In genomic region chr10:4376931-4377330, GRCm38 (mm10) we compare ENCODE assay signal across 22 mouse cellular contexts. TPM values are rescaled to one million over a fixed set of nuclear protein-coding genes. Genes with fewer than 3 reads are reported as not detected.
DNase-seq lines count a peak whose midpoint lies in the region; ATAC-seq and TF ChIP-seq lines count a peak whose summit lies in the region.
"Had no signal": no experiment of that assay in that cellular context is flagged by ENCODE, and none has a peak within 500 bp of the region (broad histone marks: within the 10 kb centered on the region; RNA-seq: fewer than 3 reads in every experiment).

No protein-coding gene starts in this region.

- no peak overlapping the region for H3K4me2 ChIP-seq in heart, embryonic 16.5 days (ENCODE audit: low read depth, low read length)
- no peak overlapping the region for H3K4me2 ChIP-seq in kidney, postnatal 0 days (ENCODE audit: low read length)
- no peak overlapping the region for H3K4me2 ChIP-seq in intestine, embryonic 15.5 days (replicated peaks)
- no peak overlapping the region for H3K4me2 ChIP-seq in intestine, embryonic 16.5 days (ENCODE audit: low read depth, low read length)
- H3K4me2 ChIP-seq: heart, embryonic 11.5 days; limb, embryonic 15.5 days; neural tube, embryonic 13.5 days had no signal

- no peak for DNase-seq in heart, postnatal 36 days
- DNase-seq in kidney, postnatal 0 days (ENCODE audit: low spot score) = no peak
- no peak for DNase-seq in kidney, postnatal 25 days
- no peak for DNase-seq in c-Kit-positive CD71-positive TER-119-positive erythroid progenitor cells, embryonic 14.5 days (ENCODE audit: low spot score)
- DNase-seq: adrenal gland, adult 8-10 months; cerebellum, adult 18-20 months; cerebellum, postnatal 14 days; kidney, adult 9 months; left cerebral cortex, postnatal 4 days; retina, postnatal 1 day had no signal

- ATAC-seq in heart, embryonic 16.5 days (replicated peaks; ENCODE audit: extremely low read depth, insufficient read depth, low FRiP score) = no peak
- ATAC-seq in kidney, postnatal 0 days (replicated peaks; ENCODE audit: low FRiP score, low read depth) = no peak
- no peak for ATAC-seq in intestine, embryonic 15.5 days
- ATAC-seq in intestine, embryonic 16.5 days = no peak
- ATAC-seq: hindbrain, postnatal 0 days; midbrain, embryonic 16.5 days had no signal

- no peak overlapping the region for H3K4me3 ChIP-seq in heart, embryonic 16.5 days (ENCODE audit: low read length)
- H3K4me3 ChIP-seq in kidney, postnatal 0 days (replicated peaks; ENCODE audit: low read depth, low read length) = no peak overlapping the region
- no peak overlapping the region for H3K4me3 ChIP-seq in intestine, embryonic 15.5 days (replicated peaks)
- no peak overlapping the region for H3K4me3 ChIP-seq in intestine, embryonic 16.5 days (ENCODE audit: low read length)
- H3K4me3 ChIP-seq: forebrain, embryonic 10.5 days; limb, embryonic 15.5 days; midbrain, embryonic 10.5 days; myocyte; neural tube, embryonic 13.5 days had no signal

- 68% methylated on average over 7 of the region's 7 CpGs for WGBS in heart, embryonic 16.5 days
- 58% methylated on average over 7 of the region's 7 CpGs for WGBS in kidney, postnatal 0 days
- WGBS in intestine, embryonic 15.5 days = 67% methylated on average over 7 of the region's 7 CpGs
- WGBS in intestine, embryonic 16.5 days = 69% methylated on average over 7 of the region's 7 CpGs

- intact Hi-C loops in heart, postnatal 36 days (cut with DNase I) = loop anchor here (10.0 kb wide), 1 partner anchor 842 kb away; no protein-coding TSS in a partner anchor

- no peaks in the 10 kb centered on the region for H3K9me3 ChIP-seq in heart, embryonic 16.5 days (replicated peaks; ENCODE audit: control insufficient read depth, low read length)
- no peaks in the 10 kb centered on the region for H3K9me3 ChIP-seq in kidney, postnatal 0 days (replicated peaks; ENCODE audit: low read length)
- no peaks in the 10 kb centered on the region for H3K9me3 ChIP-seq in intestine, embryonic 15.5 days
- H3K9me3 ChIP-seq in intestine, embryonic 16.5 days (ENCODE audit: control insufficient read depth, low read length) = no peaks in the 10 kb centered on the region
- H3K9me3 ChIP-seq: forebrain, embryonic 10.5 days; limb, embryonic 15.5 days; midbrain, embryonic 10.5 days; neural tube, embryonic 13.5 days had no signal

- peaks cover 11% of the 10 kb centered on the region for H3K4me1 ChIP-seq in heart, embryonic 16.5 days (ENCODE audit: control insufficient read depth, insufficient read depth, low read length)
- H3K4me1 ChIP-seq in kidney, postnatal 0 days (replicated peaks; ENCODE audit: insufficient read depth, low read length) = 0 out of 2 replicates have a peak, but pooled peaks cover 4% of the 10 kb centered on the region
- 0 out of 2 replicates have a peak, but pooled peaks cover 6% of the 10 kb centered on the region for H3K4me1 ChIP-seq in intestine, embryonic 15.5 days (replicated peaks)
- peaks cover 7% of the 10 kb centered on the region for H3K4me1 ChIP-seq in intestine, embryonic 16.5 days (ENCODE audit: control insufficient read depth, insufficient read depth, low read length)
- H3K4me1 ChIP-seq: limb, embryonic 15.5 days had no signal

- peaks cover 8% of the 10 kb centered on the region; the same call in 1 of the 2 replicates for H3K36me3 ChIP-seq in heart, embryonic 16.5 days (ENCODE audit: control insufficient read depth, insufficient read depth)
- H3K36me3 ChIP-seq in kidney, postnatal 0 days (ENCODE audit: insufficient read depth, low read length) = no peaks in the 10 kb centered on the region
- no peaks in the 10 kb centered on the region for H3K36me3 ChIP-seq in intestine, embryonic 15.5 days
- peaks cover 4% of the 10 kb centered on the region; the same call in 1 of the 2 replicates for H3K36me3 ChIP-seq in intestine, embryonic 16.5 days (ENCODE audit: control insufficient read depth, insufficient read depth, low read length)

- no peak overlapping the region; the same call in 1 of the 2 replicates for H3K9ac ChIP-seq in heart, embryonic 16.5 days (ENCODE audit: low read length)
- H3K9ac ChIP-seq in kidney, postnatal 0 days (ENCODE audit: low read depth, low read length) = no peak overlapping the region
- no peak overlapping the region for H3K9ac ChIP-seq in intestine, embryonic 15.5 days
- no peak overlapping the region for H3K9ac ChIP-seq in intestine, embryonic 16.5 days (ENCODE audit: low read depth, low read length)
- H3K9ac ChIP-seq: limb, embryonic 15.5 days; liver, embryonic 14.5 days; neural tube, embryonic 13.5 days had no signal

- no peaks in the 10 kb centered on the region for H3K27me3 ChIP-seq in heart, embryonic 16.5 days (ENCODE audit: control insufficient read depth, insufficient read depth, low read length)
- H3K27me3 ChIP-seq in kidney, postnatal 0 days (ENCODE audit: insufficient read depth, low read length) = no peaks in the 10 kb centered on the region
- H3K27me3 ChIP-seq in intestine, embryonic 15.5 days (replicated peaks) = no peaks in the 10 kb centered on the region
- no peaks in the 10 kb centered on the region for H3K27me3 ChIP-seq in intestine, embryonic 16.5 days (replicated peaks; ENCODE audit: control insufficient read depth, insufficient read depth, low read length)
- H3K27me3 ChIP-seq: limb, embryonic 15.5 days; neural tube, embryonic 13.5 days had no signal

- peak overlapping the region; percentile 23; the same call in 1 of the 2 replicates for H3K27ac ChIP-seq in heart, embryonic 16.5 days (ENCODE audit: low read length)
- 0 out of 2 replicates have a peak overlapping the region, but pooled peaks have one; percentile 1 for H3K27ac ChIP-seq in kidney, postnatal 0 days
- peak overlapping the region; percentile 14; the same call in 1 of the 2 replicates for H3K27ac ChIP-seq in intestine, embryonic 15.5 days
- peak overlapping the region; percentile 52 for H3K27ac ChIP-seq in intestine, embryonic 16.5 days (ENCODE audit: low read length)
- H3K27ac ChIP-seq: forebrain, embryonic 10.5 days; hindbrain, postnatal 0 days; limb, embryonic 15.5 days; liver, embryonic 14.5 days; midbrain, embryonic 10.5 days; neural tube, embryonic 13.5 days had no signal

- no peak for TF ChIP-seq CTCF in kidney, postnatal 0 days (IDR thresholded peaks at IDR 0.05; ENCODE audit: low read depth)

RNA-seq across cellular contexts. Expression of gene Zbtb2, which starts 11.0 kb away (rescaled TPM):
- 9.0 and 10.0 TPM in 2 replicates for polyA plus RNA-seq in heart, embryonic 16.5 days (2015; fragmentation: Nextera tagmentation; extraction: Ambion mirVana)
- total RNA-seq in heart, postnatal 36 days (2021) = 1 to 10 TPM; 6.2 to 6.3 TPM
- polyA plus RNA-seq in kidney, postnatal 0 days (2015; fragmentation: Nextera tagmentation; extraction: Ambion mirVana) = 13.0 and 13.7 TPM in 2 replicates
- polyA plus RNA-seq in intestine, embryonic 15.5 days (2015; fragmentation: Nextera tagmentation; extraction: Ambion mirVana) = 11.7 and 12.0 TPM in 2 replicates
- 10.8 and 10.9 TPM in 2 replicates for polyA plus RNA-seq in intestine, embryonic 16.5 days (2015; fragmentation: Nextera tagmentation; extraction: Ambion mirVana)

RNA-seq across cellular contexts. Expression of gene Rmnd1, which starts 55.3 kb away (rescaled TPM):
- polyA plus RNA-seq in heart, embryonic 16.5 days (2015; fragmentation: Nextera tagmentation; extraction: Ambion mirVana) = 119 and 122 TPM in 2 replicates
- total RNA-seq in heart, postnatal 36 days (2021) = 10 to 100 TPM; 62.2 to 63.2 TPM
- polyA plus RNA-seq in kidney, postnatal 0 days (2015; fragmentation: Nextera tagmentation; extraction: Ambion mirVana) = 45.4 and 47.1 TPM in 2 replicates
- polyA plus RNA-seq in intestine, embryonic 15.5 days (2015; fragmentation: Nextera tagmentation; extraction: Ambion mirVana) = 44.9 and 50.1 TPM in 2 replicates
- polyA plus RNA-seq in intestine, embryonic 16.5 days (2015; fragmentation: Nextera tagmentation; extraction: Ambion mirVana) = 53.9 and 58.3 TPM in 2 replicates

RNA-seq across cellular contexts. Expression of gene Armt1, which starts 55.3 kb away (rescaled TPM):
- polyA plus RNA-seq in heart, embryonic 16.5 days (2015; fragmentation: Nextera tagmentation; extraction: Ambion mirVana) = 16.2 and 18.0 TPM in 2 replicates
- total RNA-seq in heart, postnatal 36 days (2021) = 1 to 10 TPM; 7.3 to 8.7 TPM
- polyA plus RNA-seq in kidney, postnatal 0 days (2015; fragmentation: Nextera tagmentation; extraction: Ambion mirVana) = 17.1 and 19.2 TPM in 2 replicates
- polyA plus RNA-seq in intestine, embryonic 15.5 days (2015; fragmentation: Nextera tagmentation; extraction: Ambion mirVana) = 16.4 and 16.6 TPM in 2 replicates
- 16.0 and 16.4 TPM in 2 replicates for polyA plus RNA-seq in intestine, embryonic 16.5 days (2015; fragmentation: Nextera tagmentation; extraction: Ambion mirVana)

Comparison
In these comparisons a context has a peak if more than half of its experiments do, and no peak if none do; other contexts are left out.
1. H3K27ac ChIP-seq: peak in every context shown above with its lines; median percentile 52 in intestine, embryonic 16.5 days; 23 in heart, embryonic 16.5 days; 14 in intestine, embryonic 15.5 days; 1 in kidney, postnatal 0 days.